Mouse (Mus musculus) layer of hippocampus, adult 18-20 months (tissue): Measurements from ENCODE around the gene Opn1sw. TPM values are rescaled to one million over a fixed set of nuclear protein-coding genes. Genes with fewer than 3 reads are reported as not detected.
"Not testable (repeated sequence)": the region's sequence is repeated elsewhere in the genome, so short reads cannot be mapped to it uniquely, and the experiment has no call there.

Experiments
- DNase-seq, 2 experiments: peaks; one replicate each; pipeline ENCODE4 v3.0.0; 2022; ENCODE audit warnings: low spot score in 2 of 2
- total RNA-seq, 2 experiments: library from RNA; stranded (reverse); gene quantifications; 2 replicates each; pipeline ENCODE4 v1.2.3; 2021

The Opn1sw gene
- total RNA-seq, 2 experiments from 2014 or later, result not detected

DNA sequence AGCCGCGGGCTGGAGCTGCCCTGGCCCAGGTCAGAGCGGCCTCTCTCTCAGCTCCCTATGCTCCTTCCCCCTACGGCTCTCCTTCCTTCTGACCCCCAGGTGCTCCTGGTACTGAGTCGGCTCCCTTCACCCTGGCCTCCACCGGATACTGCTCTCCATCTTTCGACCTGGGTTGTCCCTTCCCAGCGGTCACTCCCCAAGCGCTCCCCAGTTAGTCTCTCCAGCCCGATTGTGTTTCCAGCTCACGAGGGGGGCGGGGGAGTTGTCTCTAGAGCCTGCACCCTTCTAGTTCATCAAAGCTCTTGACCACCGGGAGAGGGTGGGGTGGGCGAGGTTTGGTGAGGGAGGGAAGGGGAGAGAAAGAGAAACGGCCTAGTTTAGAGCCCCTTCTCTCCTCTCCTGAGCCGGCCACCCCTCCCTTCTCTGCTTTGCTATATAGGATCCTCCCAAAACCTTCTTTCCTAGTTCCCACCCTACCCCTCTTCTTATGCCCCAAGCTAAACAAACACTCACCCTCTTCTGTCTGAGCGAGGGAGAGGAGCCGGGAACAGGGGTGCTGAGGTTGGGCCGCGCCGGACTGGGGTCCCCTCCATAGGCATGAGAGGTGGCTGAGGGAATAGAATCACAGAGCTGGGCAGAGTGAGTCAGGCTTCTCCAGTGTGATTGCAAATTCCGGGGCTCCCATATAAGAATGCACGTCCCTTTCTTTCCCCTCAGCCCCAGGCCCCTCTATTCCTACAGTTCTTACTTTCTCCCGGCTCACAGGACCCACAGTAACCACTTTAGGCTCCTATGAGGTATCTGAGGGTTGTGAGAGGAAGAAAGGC, 8.7 kb upstream of the Opn1sw start:
- DNase-seq, result no peak

DNA sequence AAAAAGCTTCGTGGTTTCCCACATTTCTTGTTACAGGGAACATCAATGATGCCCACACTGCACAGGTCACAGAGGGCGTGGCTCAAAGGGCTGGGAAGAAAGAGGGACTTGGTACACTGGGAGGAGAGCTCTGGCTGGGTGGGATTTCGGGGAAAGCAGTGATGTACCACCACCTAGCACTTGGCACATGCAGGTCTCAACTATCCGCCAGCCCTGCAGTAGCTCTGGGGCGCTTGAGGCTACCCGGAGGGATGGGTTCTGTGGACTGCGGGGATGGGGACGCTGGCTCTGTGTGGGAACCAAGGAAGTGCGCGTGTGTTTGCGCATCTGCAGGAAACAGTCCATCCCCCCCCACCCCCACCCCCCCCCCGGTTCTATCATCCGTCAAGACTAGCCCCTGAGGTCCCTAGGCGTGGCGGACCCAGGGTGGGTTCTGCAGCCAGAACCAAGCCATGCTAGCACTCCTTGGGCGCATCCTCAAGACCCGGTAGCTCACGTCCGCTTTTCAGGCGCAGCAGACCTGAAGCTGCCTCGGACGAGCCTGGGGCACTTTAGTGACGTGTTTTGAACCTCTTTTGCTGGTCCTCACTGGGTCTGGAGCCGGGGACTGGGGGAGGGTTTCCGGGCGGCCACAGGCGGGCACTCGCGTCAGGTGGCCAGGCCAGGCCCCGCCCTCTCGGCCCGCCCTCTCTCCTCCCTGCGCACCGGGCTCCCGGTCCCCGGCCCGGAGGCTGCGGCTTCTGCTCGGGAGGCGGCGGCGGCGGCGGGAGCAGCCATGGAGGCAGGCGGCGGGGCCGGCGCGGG, 7.8 kb upstream of the Opn1sw start, which contains the start of gene Ccdc136:
Gene Ccdc136, plus strand, starts transcription at position 400 of the 804 bp plus-strand sequence.
- DNase-seq, result peak; percentile 78 to 83

DNA sequence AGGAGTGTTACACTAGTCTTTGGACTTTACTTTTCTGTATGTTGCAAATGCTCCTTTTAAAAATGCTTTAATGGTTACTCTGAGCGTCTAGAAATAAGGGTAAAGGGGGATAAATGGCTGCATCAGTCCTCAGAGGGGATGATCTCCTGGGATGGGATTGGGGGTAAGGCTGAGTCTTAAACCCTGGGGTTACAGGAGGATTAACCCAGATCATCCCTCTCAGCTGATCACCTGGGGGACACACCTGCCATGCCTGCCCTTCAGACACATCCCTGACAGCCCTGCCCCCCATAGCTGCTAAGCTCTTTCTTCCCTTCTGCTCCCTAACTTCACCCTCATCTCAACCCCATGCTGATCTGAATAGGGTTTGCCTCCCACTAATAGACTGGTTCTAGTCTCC, 6.0 kb upstream of the Opn1sw start:
- no peak for DNase-seq

DNA sequence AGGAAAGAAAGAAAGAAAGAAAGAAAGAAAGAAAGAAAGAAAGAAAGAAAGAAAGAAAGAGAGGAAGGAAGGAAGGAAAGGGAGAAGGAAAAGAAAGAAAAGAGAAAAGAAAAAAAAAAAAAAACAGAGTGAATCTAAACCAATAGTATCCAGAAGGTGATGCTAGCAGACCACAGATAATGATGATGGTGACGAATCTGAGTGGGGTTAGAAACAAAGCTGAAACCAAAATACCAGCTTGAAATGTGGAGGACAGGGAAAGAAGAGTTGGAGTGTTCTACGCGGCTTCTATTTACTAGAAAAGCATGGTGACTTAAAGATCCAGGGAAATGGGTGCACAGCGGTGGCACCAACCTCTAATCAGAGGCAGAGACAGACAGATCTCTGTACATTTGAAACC, 3.5 kb upstream of the Opn1sw start:
- DNase-seq, result peak in 1 of 2 experiments; percentile 22

DNA sequence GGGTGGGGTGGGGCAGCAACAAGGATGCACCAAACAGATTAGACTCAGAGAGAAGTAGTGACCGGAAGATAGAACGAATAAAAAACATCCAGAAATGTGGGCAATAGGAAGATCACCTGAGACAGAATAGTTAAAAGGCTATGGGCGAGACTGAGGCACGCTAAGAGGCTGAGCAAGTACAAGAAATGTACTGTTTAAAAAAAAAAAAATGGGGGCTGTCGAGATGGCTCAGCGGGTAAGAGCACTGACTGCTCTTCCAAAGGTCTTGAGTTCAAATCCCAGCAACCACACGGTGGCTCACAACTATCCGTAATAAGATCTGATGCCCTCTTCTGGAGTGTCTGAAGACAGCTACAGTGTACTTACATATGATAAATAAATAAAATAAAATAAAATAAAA, 3.0 kb upstream of the Opn1sw start:
- not testable (repeated sequence) for DNase-seq

DNA sequence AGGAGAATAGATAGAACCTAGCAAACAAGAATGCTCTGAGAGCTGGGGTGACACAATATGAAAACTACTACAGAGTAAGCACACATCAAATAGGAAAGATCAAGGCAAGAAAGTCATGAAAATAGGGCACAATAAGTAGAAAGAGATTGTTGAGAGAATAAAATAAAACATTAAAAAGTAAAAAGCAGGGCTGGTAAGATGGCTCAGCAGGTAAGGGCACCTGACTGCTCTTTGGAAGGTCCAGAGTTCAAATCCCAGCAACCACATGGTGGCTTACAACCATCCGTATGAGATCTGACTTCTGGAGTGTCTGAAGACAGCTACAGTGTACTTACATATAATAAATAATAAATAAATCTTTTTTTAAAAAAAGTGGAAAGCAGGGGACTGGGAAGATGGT, 2.2 kb upstream of the Opn1sw start:
- DNase-seq, result not testable (repeated sequence)

DNA sequence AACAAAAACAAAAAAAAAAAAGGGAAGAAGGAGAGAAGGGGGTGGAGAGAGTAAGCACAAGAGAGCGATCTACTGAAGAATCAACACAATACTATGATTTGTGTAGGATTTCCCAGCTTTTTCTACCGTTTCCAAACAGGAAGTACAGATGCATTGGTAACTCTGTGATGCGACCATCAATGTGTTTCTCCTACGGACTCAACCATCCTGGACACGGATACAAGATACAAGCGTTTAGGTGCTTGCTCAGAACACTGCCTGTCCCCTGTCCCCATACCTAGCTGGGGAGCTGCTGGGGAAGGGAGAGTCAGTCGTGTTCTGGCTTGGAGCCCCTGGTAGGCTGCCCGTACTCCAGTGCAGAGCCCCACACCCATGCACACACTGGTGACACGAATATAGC, 1.2 kb upstream of the Opn1sw start:
- DNase-seq, result no peak

DNA sequence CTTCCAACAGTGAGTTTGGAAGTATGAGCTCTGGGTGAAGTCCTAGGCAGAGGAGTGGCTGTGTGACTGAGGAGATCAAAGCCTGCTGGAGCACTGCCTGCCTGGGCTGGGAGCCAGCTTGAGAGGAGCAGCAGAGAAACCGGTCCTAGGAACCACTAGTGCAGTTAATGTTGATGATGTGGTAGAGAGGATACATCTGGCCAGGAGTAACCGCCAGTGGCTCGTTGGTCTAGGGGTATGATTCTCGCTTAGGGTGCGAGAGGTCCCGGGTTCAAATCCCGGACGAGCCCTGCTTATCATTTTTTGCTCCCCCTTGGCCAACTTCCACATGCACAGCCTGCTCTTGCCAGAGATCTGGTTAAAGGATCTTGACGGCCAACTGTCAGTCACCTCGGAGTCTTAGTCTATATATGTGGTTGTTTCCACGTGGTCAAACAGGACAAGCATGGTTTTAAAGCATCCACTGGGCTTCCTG, 375 bp upstream of the Opn1sw start:
- DNase-seq, result peak; percentile 62 to 83

DNA sequence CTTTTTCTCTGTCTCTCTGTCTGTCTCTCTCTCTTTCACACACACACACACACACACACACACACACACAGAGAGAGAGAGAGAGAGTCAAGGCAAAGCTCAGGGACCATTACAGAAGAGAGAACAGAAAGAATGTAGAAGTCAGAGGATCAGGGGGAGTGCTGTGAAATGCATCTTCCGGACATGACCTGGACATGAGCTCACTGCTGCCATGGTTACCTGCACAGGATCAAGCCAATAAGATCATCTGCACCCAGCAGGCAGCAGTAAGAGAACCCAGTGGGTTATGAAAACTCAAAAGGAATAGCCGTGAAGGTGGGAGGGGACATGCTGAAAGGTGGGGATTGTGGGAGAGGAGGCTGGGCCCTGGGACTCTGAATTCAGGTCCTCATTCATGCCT, 5.8 kb downstream of the Opn1sw start:
- DNase-seq, result no peak

DNA sequence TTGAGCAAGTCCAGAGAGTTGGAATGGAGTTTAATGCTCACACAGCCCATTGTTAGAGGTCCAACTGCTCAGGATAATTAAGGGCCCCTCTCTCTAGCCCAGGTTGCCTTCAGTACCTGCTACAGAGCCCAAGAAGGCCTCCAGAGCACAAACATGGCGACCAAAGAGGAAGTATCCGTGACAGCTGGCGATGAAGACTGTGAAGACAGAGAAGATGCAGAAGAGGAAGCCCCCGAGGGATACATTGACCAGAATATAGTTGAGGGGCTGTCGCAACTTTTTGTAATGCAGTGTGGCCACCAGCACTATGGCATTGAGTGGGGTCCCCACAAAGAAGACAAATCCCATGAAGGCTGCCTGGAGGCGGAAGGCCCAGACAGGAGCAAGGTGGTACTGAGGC, 8.3 kb downstream of the Opn1sw start:
- no peak for DNase-seq

DNA sequence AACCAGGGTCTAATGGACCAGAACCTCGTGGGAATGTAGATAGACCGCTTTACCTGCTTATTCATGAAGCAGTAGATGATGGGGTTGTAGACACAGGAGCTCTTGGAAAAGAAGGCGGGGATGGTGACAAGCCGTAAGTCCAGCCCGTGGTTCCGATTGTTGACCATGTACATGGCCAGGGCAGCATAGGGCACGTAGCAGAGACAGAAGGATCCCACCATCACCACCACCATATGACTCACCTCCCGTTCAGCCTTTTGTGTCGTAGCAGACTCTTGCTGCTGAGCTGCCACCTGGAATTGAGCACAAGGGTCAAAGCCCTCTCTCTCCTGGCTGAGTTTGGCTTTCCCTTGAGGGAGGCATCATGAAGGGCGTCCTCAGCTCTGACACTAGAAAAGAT, 9.6 kb downstream of the Opn1sw start:
- DNase-seq, result no peak

DNA sequence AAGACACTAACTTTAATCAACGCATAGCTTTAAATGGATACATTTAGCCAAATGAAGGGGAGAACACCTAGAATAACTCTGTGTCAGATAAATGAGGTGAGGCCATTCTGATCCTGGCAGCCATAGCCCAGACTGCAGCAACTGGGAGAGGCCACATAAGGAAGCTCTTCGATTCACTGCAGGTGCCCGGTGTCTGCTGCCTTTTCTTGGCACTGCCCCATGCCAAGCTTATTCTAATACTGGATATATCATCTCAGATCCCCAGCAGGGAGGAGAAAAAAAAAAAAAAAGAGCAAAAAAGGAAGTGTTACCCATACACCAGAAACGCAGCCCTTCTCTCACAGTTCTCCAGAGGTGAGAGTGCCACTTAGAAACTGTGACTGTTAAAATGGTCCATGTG, 10.9 kb downstream of the Opn1sw start:
- DNase-seq, result no peak

DNA sequence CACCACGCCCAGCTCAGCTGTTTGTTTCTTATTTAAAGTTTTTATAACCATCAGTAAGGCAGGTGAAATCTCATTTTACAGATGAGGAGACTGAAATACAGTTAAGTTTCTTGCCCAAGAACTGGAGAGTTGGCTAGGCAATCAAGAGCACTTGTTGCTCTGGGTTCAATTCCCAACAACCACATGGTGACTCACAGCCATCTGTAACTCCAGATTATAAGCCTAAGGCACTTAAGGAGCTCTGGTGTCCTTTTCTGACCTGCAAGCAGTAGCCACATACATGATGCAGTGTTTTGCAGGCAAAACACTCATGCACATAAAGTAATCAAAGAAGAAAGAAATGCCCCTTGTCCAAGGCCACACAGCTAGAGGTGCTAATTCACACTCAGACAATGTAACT, 23.0 kb downstream of the Opn1sw start:
- DNase-seq, result no peak

DNA sequence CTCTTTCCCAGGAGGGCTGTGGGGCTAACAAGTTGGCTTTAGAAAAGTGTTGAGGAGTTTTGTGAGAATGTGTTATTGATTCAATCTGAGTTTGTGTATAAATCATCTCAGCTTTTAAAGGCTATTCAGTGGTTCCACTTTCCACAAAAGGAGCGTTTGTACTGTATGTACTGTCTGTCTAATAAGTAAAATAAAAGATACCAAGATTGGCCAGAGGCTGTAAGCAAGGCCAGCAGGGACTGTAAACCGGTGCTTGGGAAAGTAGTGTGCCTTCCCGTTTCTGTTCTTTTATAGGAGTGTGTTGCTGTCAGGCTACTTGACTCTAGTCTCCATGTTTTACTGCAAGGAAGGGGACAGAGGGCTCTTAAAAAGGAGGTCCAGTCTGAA, 25.1 kb downstream of the Opn1sw start:
- DNase-seq, result no peak

DNA sequence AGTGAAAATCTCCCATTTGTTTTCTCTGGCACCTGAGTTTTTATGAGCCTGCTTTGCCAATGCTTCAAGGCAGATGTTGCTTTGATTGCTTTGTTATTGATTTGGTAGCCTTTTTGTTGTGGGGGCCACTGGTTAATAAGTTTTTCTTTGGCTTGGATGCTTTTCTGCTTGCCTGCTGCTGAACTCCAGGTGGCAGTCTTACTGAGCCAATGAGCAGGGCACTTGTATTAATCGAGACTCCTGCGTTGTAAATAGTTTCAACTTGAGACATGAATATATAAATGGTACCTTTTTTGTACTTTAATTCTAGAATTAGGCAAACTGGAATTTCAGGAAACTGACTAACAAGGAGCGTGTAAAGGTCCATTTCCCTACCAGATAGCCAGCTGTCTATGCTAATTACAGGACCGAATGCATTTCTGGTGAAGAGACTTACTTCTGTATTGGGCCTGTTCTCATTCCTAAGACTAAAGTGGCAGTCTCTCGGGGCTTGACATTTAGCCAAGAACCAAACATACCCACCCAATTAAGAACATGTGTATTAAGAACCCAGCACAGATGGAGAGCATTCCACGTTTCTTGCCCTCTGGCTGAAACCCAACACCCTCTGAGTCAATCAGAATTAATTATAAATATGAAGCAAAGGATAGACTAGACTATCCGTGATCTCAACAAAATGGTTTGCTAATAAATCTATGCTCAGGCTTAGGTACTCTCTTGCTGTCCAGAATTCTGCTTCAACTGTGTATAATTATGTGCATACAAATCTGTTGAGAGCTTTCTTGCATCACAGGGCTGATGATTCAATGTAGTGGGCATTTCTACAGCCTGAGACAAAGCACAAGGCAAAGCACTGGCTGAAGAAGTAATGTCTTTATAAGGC, 25.8 kb downstream of the Opn1sw start:
- DNase-seq, result peak in 1 of 2 experiments; percentile 24

DNA sequence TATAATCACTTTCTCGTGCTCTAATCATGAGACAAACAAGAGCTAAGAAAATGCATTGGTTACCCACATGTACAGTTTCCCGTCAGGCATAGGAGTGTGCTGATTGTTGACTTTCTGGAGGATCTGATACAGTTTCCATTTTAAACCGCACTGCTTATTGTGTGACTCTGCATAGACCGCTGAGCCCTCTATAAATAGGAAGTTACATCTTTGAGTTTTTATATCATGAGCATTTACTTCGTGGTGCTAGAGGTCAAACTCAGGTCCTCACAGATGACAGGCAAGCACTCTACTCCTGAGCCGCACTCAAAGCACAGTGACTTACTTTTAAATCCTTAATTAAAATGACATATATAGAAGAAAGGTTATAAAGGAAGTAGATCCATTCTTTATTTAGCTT, 28.1 kb downstream of the Opn1sw start:
- DNase-seq, result no peak

DNA sequence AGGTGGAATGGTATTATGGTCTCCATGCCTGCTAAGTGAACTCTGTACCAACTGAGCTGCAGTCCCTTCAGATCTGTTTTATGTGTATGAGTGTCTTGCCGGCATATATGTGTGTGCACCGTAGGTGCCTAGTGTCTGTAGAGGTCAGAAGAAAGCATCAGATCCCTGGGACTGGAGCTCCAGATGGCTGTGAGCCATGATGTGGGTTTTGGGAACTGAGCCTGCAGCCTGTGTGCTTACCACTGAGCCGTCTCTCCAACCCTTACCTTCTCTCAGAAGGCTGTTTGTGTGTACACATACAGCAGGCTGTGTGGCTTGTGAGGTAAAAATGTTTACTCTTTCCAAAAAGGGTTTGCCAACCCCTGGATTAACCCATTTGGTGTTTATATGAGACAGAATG, 28.9 kb downstream of the Opn1sw start:
- no peak for DNase-seq

DNA sequence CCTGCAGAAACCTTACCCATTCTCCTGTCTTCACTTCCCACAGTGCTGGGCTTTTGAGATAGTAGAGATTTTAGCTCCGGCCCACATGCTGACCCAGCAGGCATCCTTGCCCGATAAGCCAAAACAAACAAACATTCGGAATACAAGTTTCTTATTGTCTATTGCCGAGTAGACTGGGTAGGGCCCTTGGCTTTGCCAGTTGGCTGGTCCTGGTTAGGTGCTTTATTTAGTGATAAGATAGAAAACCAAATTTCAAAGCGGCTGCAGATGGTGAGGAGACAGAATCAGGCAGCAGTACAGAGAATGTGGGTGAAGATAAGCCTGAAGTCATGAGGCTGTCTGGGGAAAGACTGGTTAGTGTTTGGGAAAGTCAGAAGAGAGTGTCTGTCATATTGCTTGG, 35.5 kb downstream of the Opn1sw start:
- peak in 1 of 2 experiments; percentile 7 for DNase-seq

DNA sequence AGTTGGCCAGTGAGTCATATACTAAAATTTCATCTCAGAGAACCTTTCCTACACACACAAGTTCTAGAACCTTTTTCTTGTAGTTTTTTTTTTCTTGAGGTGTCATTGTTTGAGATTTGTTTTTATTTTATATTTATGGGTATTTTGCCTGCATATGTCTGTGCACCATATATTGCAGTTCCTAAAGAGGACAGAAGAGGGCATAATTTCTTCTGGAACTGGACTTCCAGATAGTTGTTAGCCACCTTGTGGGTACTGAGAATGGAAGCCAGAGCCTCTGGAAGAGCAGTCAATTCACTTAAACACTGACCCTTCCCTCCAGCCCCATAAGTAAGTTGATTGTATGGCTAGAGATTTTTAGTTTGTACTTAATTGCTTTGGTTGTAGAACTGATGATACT, 36.7 kb downstream of the Opn1sw start:
- DNase-seq, result no peak

DNA sequence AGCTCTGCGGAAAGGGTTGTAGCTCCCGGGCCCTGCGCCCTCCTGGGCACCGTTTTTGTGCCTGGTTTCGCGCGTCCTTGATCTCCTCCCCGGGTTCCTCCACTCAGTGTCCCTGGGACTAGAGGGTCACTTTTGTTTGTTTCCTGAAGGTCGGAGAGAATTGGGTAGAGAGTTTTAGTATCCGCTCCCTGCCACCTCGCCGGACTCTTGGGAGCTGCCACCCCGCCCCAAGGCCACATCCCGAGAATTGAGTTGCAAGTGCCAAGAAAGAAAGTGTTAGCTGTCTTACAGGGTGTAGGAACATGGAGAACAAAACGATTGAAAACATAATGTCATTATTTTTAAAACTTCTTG, 39.9 kb downstream of the Opn1sw start:
- no peak for DNase-seq

DNA sequence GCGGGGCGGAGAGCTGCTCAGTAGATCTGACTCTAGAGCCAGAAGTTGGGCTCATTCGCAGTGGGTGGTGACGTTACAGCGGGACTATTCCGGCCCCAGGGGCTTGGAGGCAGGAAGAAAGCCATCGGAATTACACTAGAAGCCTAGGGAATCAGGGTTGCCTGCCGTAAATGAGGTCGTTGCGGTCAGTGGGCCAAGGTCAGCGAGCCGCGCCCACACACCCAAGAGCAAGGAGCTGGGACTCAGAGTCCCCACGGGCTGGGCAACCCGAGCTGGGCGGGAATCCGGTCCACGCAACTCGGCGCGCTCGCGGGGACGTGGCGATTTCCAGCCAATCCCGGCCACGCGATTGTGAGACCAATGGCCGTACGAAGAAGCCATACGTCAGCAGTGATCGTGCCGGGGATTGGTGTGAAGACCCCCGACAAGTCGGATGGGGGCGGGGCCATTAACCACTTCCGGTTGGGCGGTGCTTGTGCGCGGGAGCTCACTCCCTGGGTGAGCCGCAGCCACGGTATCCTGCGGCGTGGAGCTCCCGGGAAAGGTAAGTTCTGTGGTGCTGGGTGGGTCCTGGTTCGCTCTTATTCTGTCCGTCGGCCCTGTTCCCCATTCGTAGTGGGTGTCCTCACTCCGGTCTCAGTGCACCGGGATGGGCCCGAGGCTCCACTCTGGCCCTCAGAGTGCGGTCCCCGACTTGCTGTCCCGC, 40.5 kb downstream of the Opn1sw start, which contains the start of gene Calu:
Gene Calu, plus strand, starts transcription at position 405 of the 706 bp plus-strand sequence.
- DNase-seq, result peak; percentile 99
